Mouse (Mus musculus): ENCODE data around the gene Dse. TPM values are rescaled to one million over a fixed set of nuclear protein-coding genes. Genes with fewer than 3 reads are reported as not detected.
"Not testable (repeated sequence)": the region's sequence is repeated elsewhere in the genome, so short reads cannot be mapped to it uniquely, and the experiment has no call there.

Dse gene
- polyA plus RNA-seq (2015; fragmentation: Nextera tagmentation; extraction: Ambion mirVana) = 5.1 and 5.5 TPM in 2 replicates

DNA sequence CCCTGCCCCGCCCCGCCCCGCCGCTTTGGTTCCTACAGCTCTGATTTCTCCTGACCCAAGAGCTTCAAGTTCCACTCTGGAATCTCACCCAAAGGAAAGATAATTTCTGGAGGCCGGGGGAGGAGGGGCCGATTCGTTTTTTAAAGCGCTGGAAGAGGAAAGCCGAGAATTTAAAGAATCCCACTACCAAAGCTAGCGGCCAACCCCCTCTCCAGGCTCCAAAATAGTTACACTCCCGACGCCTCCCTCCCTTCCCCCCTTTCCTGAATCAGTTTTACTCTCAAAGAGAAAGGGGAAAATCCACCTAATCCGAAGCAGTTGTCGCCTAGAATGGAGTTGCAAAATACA lies at the start of gene Dse:
Dse (minus strand) TSS at position 213 of the 348 bp plus-strand sequence.
- no peak for DNase-seq (ENCODE audit: low spot score)

DNA sequence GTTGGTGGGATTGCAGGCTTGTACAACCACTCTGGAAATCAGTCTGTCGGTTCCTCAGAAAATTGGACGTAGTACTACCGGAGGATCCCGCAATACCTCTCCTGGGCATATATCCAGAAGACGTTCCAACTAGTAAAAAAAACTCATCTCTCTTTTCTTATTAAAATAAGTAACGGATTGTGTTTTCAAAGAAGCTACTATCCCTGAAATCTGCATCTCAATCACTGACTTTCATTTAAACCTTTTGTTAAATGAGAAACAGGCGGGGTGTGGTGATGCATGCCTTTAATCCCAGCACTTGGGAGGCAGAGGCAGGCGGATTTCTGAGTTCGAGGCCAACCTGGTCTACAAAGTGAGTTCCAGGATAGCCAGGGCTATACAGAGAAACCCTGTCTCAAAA lies 45.3 kb upstream of the Dse start:
- not testable (repeated sequence) for DNase-seq (ENCODE audit: low spot score)

DNA sequence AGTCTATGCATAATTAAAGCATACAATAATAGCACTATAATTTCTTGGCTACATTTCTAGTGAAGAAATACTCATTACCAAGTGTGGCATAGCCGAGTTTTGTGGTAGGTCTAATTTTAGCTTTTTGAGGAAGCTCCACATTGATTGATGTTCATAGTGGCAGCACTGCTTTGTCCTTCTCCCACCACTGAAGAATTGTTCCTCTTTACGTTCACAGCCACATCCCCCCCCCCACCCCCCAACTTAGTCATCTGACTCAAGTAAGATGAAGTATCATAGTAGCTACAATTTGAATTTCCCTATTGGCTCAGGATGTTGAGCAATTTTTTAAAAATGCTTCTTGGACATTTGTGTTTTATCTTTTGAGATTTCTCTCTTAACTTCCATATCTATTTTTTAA lies 42.1 kb upstream of the Dse start:
- no peak for DNase-seq (ENCODE audit: low spot score)

DNA sequence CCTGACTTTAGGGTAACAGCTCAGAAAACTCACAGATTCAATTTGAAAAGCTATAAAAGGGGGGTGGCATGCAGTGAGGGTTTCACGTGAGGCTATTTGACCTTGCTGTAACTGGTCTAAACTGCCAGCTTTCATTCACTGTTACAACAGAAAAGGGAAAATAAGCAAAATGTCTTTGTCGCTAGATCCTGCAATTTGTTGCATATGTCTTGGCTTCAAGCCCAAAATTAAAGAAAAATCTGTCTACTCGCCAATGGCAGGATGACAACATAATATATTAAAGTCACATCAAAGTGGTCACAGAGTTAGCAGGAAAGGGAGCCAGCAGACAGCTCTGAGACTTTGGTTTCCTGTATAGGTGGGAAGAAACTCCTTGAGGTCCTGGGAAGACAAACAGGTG lies 40.2 kb upstream of the Dse start:
- DNase-seq (ENCODE audit: low spot score) = no peak

DNA sequence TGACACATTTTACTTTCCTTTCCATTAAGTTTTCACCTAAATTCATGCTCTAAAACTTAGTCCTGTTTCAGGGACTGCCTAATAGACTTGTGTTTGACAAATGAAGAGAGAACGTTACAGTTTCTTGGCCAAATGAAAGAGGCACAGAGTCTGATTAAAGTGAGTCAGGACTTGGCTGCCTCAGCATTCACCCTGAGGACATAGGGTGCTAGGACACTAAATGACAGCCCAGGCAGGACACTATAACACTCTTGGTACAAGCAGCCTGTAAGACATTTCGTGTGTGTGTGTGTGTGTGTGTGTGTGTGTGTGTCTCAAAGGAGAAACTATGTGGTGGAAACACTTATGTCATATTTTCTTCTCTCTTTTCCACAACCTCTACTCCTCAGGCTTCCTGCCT lies 38.6 kb upstream of the Dse start:
- DNase-seq (ENCODE audit: low spot score) = no peak

DNA sequence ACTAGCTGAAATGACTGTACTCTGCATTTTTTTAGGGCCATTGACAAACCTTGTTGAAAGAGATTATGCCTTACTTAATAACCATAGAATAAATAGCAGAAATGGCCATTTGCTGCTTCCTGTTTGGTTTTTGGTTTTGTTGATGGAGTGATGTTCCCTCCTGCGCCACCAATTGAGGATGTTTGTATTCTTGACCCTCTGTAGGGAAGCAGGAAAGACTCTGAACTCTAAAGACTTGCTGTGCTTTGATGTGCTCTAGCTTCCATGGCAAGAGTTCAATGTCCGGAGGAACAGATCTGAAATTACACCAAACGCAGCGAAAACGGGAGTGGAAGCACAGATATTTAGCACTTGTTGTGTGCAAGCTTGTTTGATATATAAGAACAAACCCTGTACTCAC lies 37.2 kb upstream of the Dse start:
- DNase-seq (ENCODE audit: low spot score) = no peak

DNA sequence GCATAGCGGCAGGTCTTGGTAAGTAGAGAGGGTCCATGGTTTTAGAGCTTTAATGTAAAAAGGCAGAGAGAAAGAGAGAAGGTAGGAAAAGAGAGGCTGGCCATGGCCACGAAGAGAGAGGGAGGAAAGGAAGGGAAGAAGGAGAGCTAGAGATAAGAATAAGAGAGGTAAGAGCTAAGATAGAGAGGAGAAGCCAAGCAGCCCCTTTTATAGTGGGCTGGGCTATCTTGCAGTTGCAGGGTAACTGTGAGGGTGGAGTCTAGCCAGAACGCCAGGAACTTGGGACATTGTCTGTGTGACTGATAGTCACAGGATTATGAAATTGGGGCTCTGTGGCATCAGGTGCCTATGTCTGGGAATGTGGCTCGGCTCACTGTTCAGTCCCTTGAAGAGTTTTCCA lies 31.0 kb upstream of the Dse start:
- no peak for DNase-seq (ENCODE audit: low spot score)

DNA sequence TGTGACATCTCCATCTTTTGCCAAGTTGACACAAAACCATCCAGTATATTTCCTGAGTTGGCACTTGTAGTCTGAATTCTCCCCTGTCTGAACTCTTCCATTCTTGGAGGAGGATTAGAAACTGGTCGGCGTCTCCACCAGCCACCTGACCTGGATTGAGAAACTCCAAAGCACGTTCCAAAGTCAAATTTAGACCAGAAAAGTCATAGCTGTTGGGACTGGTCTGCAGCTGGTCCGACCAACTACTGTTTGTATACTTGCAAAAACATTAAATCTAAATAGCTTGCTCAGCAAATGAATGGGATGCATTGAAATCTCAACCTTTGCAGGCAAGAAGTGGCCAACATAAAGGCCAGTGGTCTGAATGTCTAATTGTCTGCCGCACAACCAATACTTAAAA lies 29.1 kb upstream of the Dse start:
- no peak for DNase-seq (ENCODE audit: low spot score)

DNA sequence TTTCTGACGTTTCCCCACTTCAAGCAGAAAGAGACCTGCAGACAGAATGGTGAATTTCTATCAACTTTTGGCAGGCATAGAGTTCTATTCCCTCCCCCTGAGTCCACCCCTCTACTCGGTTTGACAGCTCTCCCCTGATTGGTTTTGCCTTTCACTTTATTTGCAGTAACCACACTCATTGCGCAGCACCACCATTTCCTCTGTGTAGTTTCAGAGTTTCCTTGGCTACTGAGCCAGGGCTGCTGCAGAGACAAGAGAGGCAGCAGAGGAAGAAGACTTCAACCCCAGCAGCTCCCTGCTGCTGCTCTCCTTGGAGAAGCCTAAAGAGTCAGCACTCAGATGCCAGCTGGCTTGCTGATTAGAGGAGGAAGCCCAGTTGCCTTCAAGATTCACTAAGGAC lies 27.9 kb upstream of the Dse start:
- no peak for DNase-seq (ENCODE audit: low spot score)

DNA sequence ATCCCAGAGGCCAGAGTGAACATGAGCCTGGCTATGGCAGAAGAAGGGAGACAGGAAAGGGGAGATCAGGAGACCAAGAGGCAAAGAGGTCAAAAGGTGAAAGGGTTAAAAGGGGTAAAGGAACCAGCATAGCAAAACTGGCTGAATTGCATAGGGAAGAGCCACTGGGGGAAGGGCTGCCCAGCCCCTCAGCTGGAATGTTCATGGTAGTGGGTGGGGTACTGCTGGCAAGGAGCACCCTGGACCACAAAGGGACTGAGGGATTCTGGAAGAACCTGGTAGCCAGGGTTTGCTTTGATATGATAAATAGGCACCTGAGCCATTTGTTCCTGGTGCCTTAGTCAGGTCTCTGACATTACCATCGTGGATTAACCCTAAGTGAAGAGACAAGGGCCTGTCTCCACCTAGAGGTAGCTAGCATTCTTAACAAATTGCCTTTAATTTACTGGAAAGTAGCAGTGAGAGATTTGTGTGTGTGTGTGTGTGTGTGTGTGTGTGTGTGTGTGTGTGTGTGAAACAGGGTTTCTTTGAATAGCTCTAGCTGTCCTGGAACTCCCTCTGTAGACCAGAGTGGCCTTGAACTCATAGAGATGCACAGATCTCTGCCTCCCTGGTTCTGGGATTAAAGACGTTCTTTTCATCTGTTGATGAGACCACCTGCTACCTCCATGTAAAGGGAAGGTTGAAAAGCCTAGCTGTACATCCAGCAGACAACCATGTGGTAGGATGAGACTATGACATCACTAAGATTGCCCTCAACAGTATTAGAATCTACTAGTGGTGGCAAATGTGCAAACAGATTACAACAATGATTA lies 26.6 kb upstream of the Dse start:
- no peak for DNase-seq (ENCODE audit: low spot score)

DNA sequence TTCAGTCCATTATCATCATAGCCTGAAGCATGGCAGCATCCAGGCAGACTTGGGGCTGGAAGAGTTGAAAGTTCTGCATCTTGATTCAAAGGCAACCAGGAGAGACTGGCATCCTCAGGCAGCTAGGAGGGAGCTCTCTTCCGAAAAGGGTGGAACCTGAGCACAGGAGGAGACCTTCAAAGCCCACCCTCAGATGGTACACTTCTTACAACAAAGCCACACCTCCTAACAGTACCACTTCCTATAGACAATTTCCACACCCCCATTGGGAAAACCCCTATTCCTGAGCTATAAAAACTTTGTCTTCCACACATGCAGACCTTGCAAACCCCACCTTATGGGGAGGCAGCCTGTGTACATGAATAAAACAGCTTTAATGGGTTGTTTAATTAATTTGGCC lies 25.9 kb upstream of the Dse start:
- no peak for DNase-seq (ENCODE audit: low spot score)

DNA sequence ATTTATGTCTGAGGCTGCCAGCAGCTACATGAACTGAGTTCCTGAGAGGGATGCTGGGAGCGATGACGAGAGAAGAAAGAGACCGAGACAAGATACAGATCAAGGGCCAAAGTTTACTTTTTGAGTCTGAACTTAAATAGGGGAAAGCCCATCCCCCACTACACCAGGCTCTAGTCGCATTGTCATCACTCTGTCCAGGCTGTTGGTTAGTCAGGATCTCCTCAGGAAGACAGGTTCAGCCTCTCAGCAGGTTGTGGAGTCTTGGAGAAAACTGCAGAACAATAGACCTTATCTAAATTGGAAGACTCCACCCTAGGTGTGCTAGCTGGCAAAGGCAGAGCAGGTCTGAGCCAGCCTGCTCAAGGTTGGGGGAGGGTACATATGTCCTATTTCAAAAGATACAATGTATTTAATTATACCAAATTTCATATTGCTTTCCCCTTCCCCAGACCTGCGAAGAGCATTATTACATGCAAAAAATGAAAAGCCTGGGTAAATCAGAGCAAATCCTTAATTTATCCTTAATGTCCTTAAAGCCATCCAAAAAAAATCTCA lies 22.7 kb upstream of the Dse start:
- DNase-seq (ENCODE audit: low spot score) = no peak

DNA sequence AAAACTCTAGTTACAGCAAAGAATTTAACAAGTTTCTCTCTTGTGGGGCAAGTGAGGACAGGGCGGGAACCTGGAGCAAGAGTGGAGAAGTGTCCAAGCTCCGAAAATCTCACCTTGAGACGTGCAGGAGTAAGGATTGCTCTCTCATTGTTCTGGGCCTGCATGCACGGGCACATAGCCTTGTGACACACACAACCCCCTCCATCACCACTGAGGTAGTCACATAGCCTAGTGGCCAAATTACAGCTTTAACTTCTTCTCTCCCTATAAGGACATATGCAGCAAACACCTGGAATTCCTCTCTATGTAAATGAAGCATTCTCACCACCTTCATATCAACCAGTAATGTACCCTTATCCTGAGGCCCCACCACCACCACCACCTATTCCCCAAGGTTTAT lies 22.0 kb upstream of the Dse start:
- DNase-seq (ENCODE audit: low spot score) = no peak

DNA sequence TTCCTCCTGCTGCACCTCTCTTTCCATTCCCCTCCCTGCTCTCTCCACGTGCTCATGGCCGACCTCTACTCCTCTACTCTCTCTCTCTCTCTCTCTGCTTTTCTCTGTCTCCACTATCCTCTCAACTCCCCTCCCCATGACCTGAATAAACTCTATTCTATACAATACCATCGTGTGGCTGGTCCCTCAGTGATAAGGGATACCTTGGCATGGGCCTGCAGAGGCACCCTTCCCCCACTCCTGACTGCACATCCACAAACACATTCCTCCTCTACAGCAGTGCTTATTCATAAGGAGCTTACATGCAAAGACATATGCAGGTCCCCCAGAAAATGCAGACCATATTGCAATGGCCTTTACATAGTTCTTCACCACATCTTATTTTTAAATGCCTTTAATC lies 16.1 kb upstream of the Dse start:
- DNase-seq (ENCODE audit: low spot score) = no peak

DNA sequence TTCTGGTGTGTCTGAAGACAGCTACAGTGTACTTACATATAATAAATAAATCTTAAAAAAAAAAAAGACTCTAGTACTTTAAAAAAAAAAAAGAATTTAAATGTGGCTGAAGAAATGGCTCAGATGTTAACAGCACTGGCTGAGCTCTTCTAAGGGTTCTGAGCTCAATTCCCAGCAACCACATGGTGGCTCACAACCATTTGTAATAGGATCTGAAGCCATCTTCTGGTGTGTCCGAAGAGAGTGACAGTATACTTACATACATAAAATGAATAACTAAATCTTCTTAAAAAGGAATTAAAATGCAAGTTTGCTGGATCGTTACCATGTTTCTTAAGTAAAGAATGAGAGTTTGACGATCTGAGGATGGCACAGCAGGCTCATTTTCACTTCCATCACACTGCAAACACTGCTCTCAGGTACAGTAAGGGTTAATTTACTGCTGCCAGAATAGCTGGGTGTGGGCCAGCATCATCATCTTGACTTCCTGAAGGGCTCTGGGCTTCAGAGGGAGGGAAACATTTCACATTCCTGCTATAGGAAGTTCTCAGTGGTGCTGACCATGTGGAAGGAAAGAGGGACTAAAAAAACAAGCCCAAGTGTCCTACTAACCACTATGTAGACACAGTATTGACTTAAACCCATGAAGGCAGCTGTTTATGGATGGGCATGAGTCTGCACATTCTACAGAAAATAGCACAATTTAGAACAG lies 14.6 kb upstream of the Dse start:
- no peak for DNase-seq (ENCODE audit: low spot score)

DNA sequence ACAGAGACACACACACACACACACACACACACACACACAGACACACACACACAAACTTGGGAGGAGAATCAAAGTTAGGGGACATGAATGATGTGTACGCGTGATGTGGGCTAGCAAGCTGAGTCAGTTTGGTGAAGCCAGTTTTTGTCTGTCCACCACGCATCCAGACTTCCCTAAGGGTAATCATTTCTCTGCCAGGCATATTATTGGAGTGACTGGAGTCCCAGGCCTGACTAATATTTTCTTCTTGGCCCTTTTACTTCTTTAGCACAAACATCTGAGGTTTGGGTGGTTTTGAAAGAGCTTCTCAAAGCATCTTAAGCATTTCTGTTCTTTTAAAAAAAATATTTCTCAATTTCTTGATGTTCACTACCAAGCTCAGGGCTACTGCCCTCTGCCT lies 10.7 kb upstream of the Dse start:
- DNase-seq (ENCODE audit: low spot score) = no peak

DNA sequence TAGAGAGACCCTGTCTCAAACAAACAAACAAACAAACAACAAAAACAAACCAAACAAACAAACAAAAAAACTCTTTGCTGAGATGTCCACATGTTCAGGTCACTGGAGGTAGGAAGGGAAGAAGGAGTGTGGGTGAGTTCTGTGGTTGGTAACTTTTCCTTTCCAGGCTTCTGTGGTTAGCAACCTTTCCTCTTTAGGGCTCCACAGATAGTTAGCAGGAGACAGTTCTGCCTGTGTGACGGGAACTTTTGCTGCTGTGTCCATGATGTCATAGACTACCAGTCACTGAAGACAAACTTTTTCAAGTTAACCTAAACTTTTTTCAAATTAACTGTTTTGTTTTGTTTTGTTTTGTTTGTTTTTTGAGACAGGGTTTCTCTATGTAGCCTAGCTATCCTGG lies 8.2 kb upstream of the Dse start:
- DNase-seq (ENCODE audit: low spot score) = no peak

DNA sequence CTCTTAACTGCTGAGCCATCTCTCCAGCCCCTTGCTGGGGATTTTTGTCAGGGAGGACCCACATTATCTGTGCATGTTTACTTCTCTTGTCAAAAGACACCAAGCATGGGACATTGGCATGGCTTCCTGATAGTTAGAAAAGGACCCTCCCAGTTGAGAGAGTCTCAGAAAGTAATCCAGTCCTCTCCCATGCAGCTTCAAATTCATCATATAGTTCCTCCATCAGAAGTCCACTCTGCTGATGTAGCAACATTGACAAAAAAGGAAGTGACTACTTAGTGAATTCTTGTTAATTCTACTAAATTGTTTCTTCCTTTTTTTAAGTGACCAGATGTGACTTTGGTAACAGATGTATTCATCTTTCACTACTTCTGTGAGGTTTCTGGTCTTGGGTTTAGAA lies 2.4 kb upstream of the Dse start:
- DNase-seq (ENCODE audit: low spot score) = no peak

DNA sequence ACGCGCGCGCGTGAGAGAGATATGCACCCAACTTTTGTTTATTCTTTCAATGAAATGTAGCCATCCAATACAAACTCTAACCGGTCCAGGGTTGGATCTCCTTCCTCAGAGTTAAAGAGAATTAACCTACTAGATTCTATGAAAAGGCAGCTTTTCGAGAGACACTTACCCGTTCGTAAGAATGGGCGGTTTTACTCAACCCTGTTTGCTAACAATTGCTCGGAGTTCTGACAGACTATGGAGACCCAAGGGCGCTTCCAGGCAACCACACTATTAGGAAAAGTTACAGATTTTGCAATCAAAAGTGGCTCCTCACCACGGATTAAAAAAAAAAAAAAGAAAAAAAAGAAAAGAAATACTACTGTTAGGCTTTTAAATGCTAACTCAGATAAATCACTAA lies 516 bp upstream of the Dse start:
- no peak for DNase-seq (ENCODE audit: low spot score)

DNA sequence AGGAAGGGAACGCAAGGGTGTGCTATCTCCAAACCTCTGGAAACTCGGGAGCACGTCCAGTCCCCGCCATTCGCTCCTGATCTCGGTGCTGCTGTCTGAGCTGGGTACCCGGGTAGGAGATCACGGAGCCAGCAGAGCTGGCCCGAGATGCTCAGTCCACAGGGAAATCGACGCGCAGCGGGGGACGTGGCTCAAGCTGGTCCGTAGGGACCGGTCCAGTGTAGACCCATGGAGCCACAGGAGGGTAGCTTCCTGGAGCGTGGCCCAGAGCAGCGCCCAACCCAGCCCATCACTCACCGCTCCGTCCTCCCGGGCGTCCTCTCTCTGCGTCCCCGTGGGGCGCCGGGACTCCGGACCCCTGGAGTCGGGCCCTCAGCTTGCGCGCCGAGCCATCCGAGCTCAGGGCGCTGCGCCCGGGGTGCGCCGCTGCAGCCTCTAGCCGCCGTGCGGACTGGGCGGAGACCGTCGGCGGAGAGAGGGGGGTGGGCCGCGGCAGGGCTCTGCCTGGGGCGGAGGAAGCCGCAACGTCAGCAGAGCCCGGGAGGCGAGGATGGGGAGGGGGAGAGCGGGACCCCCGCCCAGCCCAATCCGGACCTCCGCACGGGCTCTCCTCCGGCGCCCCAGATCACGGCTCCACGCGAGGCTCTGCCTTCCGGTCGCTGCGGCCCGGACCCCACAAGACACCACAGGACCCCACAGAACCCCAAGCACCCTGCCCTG lies 572 bp downstream of the Dse start:
- DNase-seq (ENCODE audit: low spot score) = peak; percentile 34

DNA sequence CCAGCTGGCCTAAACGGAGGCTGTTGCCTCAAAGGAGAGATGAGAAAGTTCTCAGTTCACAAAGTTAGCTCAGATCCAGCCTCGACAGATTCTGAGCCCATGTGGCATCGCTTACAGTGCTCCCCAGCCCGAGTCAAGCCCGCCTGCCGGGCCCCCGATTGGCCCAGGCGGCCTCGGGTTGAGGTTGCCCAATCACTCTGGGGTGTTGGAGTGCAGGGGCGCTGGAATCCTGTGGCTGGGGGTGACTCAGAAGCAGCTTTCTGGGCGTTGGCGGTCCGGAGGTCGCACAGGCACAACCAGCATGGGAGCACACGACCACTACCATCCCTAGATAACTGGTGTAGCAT lies 1.1 kb downstream of the Dse start:
- peak; percentile 29 for DNase-seq (ENCODE audit: low spot score)

DNA sequence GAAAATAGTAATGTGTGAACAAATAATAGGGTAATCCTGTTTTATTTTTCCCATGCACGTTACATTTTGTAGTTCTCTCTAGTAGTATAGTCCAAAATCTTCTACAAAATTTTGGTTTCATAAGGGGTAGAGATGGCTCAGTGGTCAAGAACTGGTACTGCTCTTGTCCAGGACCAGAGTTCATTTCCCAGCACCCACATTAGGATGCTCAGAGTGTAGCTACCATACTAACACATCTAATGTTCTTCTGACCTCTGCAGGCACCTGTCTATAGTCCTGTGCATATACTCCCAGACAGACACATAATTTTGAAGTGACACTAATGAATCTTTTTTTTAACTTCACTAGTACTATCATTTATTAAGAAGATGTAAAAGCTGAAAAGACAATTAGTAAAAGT lies 1.7 kb downstream of the Dse start:
- DNase-seq (ENCODE audit: low spot score) = no peak
